Mouse (Mus musculus) embryonic stem cell, embryonic (primary cell): ENCODE measurements at regions not wholly inside any gene's neighbourhood (a gene's known extent, or its start where the extent isn't known, plus 50 kb on each side); places are given as distances from the start of the nearest gene placed in this dataset.

Experiments used
- CTCF ChIA-PET, 4 experiments: fragments of 300-600 bp in 2 of 4; fragments of 350-600 bp in 2 of 4; sonication (Branson Sonifier 250); formaldehyde crosslinking; loops; one replicate each; lab custom pipeline; 2022; ENCODE audit warnings: inconsistent platforms in 2 of 4; lab: Charles Lee
- POLR2A ChIA-PET, 4 experiments: fragments of 300-600 bp in 2 of 4; fragments of 350-600 bp in 2 of 4; sonication (Branson Sonifier 250); formaldehyde crosslinking; loops; one replicate each; lab custom pipeline; 2022; ENCODE audit warnings: antibody characterized with exemption in 4 of 4, inconsistent platforms in 1 of 4; lab: Charles Lee

GRCm38 (mm10) chr3:42233756-42234155 lies 491.3 kb downstream of the D3Ertd751e start:
- ChIA-PET CTCF (interaction anchor here in 1 of 4 experiments (0.6 kb wide), 1 partner anchor 75 kb away, joined by 3 read pairs; no protein-coding TSS in a partner anchor), POLR2A (interaction anchor here in 1 of 4 experiments (1.1 kb wide), 1 partner anchor 12 kb away, joined by 3 read pairs; no protein-coding TSS in a partner anchor)

GRCm38 (mm10) chr3:42235515-42235914 lies 493.1 kb downstream of the D3Ertd751e start:
- POLR2A ChIA-PET = no interaction called here
- CTCF ChIA-PET = no interaction called here
